Mouse (Mus musculus) hindbrain, embryonic 14.5 days (tissue): ENCODE data around the gene Slc1a3. TPM values are rescaled to one million over a fixed set of nuclear protein-coding genes. Genes with fewer than 3 reads are reported as not detected.
A peak's percentile ranks its signal among the peaks of the same experiment; 100 is the strongest.

Experiments used
- ATAC-seq: fragments of 200-750 bp; cut with Nextera tagmentation; 2 replicates; pipeline ENCODE4 v1.8.0; 2017; ENCODE audit warnings: moderate number of reproducible peaks, mild to moderate bottlenecking, moderate TSS enrichment, moderate library complexity; ENCODE audit not compliant: low FRiP score
- DNase-seq: peaks from one replicate; pipeline ENCODE4 v3.0.0-alpha.2; 2015; ENCODE audit warnings: low spot score
- H3K27ac ChIP-seq: fragments of 300-500 bp; sonication (generic); 2 replicates; pipeline ENCODE4 v1.5.1; 2014; ENCODE audit warnings: mild to moderate bottlenecking, moderate library complexity
- H3K27me3 ChIP-seq: fragments of 300-500 bp; sonication (generic); 2 replicates; pipeline ENCODE4 v1.6.1; 2014; ENCODE audit warnings: mild to moderate bottlenecking, low read length, mixed read lengths; ENCODE audit not compliant: control insufficient read depth, insufficient read depth
- H3K36me3 ChIP-seq: fragments of 300-500 bp; sonication (generic); replicated peaks from 2 replicates; pipeline ENCODE4 v1.6.1; 2014; ENCODE audit not compliant: control insufficient read depth, insufficient read depth
- H3K4me1 ChIP-seq: fragments of 300-500 bp; sonication (generic); replicated peaks from 2 replicates; pipeline ENCODE4 v1.6.1; 2014; ENCODE audit warnings: antibody characterized with exemption, low read length, mixed read lengths; ENCODE audit not compliant: control insufficient read depth, insufficient read depth
- H3K4me2 ChIP-seq: fragments of 300-500 bp; sonication (generic); replicated peaks from 2 replicates; pipeline ENCODE4 v1.6.1; 2014; ENCODE audit warnings: mild to moderate bottlenecking, moderate library complexity
- H3K4me3 ChIP-seq: fragments of 300-500 bp; sonication (generic); replicated peaks from 2 replicates; pipeline ENCODE4 v1.5.1; 2014; ENCODE audit warnings: mild to moderate bottlenecking, low read length
- H3K9ac ChIP-seq: fragments of 300-500 bp; sonication (generic); 2 replicates; pipeline ENCODE4 v1.6.1; 2014
- H3K9me3 ChIP-seq: fragments of 300-500 bp; sonication (generic); 2 replicates; pipeline ENCODE4 v1.6.1; 2016; ENCODE audit warnings: low read length; ENCODE audit not compliant: control insufficient read depth
- WGBS: fragments of 180-500 bp; shearing (Covaris S2); extraction: QIAGEN DNeasy Blood & Tissue Kit; methylation state at CpG from one replicate; pipeline ENCODE4 v1.1.7; 2014; 5-methylcytosine and 5-hydroxymethylcytosine counted together
- polyA plus RNA-seq: library from polyadenylated mRNA; unstranded; fragments of >200 nt; fragmentation: Nextera tagmentation; extraction: Ambion mirVana; gene quantifications from 2 replicates; pipeline ENCODE4 v1.2.1, GENCODE M21; 2014

Slc1a3 gene
- 242 and 264 TPM in 2 replicates for polyA plus RNA-seq

DNA sequence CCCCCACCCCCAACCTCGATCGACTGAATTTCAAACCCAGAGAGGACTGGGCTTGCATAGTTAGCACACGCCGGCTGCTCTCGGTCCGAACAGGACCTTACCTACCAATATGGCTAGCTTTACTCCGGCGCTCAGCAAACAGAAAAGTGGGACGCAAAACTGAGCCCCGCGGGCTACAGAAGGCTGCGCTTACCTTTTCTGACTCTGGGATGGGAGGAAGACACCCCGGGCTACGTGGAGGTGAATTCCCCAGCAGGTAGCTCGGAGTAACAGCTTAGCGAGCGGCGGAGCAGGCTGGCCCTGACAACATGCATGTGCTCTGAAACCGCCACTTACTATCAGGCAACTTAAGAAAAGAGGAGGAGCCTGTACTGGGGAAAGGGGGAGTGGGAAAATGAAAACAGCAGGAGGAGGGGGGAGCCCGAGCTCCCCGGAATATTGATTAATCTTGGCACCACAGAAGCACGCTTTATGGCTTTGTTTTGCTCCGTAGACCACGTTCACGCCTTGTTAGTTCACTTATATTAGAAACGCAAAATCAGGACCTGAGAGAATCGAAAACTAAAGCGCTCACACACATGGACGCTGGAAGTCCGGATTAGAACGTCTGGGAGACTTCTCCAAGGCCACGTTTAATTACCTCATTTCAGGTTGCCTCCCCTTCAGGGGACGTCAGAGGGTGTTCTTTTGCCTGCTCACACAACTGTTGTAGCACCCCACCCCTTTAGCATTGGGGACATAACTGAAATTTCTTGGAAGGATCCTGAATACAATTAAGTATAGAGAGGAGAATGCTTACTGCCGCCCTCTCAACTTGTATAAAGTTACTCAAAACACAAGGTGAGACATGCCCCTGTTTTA, at the start of gene Slc1a3:
Gene Slc1a3, minus strand, starts transcription at position 619 of the 861 bp plus-strand sequence.
- ATAC-seq (peak; percentile 86), DNase-seq (peak; percentile 56)
- no peaks in the 10 kb centered on the region for H3K36me3 ChIP-seq
- peak within 1 kb of the TSS; percentile 47 for H3K27ac ChIP-seq
- H3K9ac ChIP-seq = peak within 1 kb of the TSS; percentile 57
- H3K4me1 ChIP-seq = no peaks in the 10 kb centered on the region
- no peaks in the 10 kb centered on the region for H3K9me3 ChIP-seq
- under 1% methylated on average over 34 of the region's 34 CpGs for WGBS
- H3K27me3 ChIP-seq = 0 out of 2 replicates have a peak, but pooled peaks cover 5% of the 10 kb centered on the region
- H3K4me3 ChIP-seq = peak within 1 kb of the TSS; percentile 49
- H3K4me2 ChIP-seq = peak within 1 kb of the TSS; percentile 95

DNA sequence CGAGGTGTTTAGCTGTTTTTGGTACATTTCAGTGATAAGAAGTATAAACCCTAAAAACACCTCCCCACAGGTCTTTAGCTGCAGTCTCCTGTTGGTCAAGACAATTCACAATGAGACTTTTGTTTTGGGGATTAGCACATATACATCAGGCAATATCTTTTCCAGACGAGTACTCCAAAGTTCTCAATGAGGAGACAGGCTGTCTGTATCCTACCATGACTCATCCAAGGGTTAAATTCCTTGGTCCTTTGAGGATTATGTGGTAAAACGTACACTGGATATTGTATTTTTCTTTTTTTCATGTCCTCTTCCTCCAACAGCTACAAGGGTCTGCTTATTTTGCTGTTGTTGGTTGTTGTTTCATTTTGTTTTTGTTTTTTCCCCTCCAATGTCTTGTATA, 48.5 kb upstream of the Slc1a3 start:
- Histone ChIP-seq H3K4me3 (no peak overlapping the region), H3K27me3 (no peaks in the 10 kb centered on the region), H3K9ac (no peak overlapping the region), H3K9me3 (no peaks in the 10 kb centered on the region), H3K36me3 (no peaks in the 10 kb centered on the region), H3K27ac (no peak overlapping the region), H3K4me1 (no peaks in the 10 kb centered on the region), H3K4me2 (no peak overlapping the region)
- ATAC-seq = no peak
- WGBS = 79% methylated on average over 3 of the region's 3 CpGs
- no peak for DNase-seq

DNA sequence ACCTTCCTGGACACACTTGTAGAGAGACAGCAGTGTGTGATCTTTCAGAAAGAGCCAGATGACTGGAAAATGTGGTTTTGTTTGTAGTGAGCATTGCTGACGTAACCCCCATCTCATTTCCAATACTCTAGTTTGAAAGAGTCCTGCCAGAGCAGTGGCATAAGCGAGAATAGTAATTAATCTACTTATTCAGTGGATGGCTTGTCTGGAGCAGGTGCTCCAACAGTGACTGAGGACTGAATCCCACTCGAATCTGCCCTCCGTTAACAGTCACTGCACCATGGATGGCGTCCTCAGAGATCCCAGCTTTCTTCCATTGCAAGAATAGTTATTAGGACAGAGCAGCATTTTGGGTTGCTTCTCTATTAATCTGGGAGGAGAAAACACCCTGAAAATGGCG, 45.9 kb upstream of the Slc1a3 start:
- ATAC-seq (no peak), DNase-seq (no peak)
- no peak overlapping the region for H3K4me3 ChIP-seq
- H3K27ac ChIP-seq = no peak overlapping the region
- no peak overlapping the region for H3K4me2 ChIP-seq
- WGBS = 62% methylated on average over 6 of the region's 6 CpGs
- H3K27me3 ChIP-seq = no peaks in the 10 kb centered on the region
- H3K36me3 ChIP-seq = no peaks in the 10 kb centered on the region
- no peaks in the 10 kb centered on the region for H3K9me3 ChIP-seq
- H3K4me1 ChIP-seq = no peaks in the 10 kb centered on the region
- no peak overlapping the region for H3K9ac ChIP-seq

DNA sequence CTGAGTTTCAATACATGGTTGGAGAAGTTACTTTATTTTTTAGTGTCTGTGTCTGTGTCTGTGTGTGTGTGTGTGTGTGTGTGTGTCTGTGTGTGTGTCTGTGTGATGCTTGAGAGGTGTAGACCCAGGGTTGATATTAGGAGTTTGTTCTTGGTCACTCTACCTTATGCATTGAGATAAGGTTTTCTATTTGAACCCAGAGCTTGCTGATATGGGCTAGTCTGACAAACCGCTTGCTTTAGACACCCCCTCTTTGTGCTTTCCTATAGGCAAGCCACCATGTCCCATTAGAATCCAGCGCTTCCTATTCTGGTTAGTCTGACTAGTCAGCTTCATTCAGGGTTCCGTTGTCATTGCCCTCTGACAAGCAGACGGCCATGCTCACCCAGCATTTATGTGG, 39.2 kb upstream of the Slc1a3 start:
- Histone ChIP-seq H3K4me1 (no peaks in the 10 kb centered on the region), H3K4me2 (no peak overlapping the region), H3K4me3 (no peak overlapping the region), H3K9ac (no peak overlapping the region), H3K27ac (no peak overlapping the region), H3K27me3 (no peaks in the 10 kb centered on the region), H3K9me3 (no peaks in the 10 kb centered on the region), H3K36me3 (no peaks in the 10 kb centered on the region)
- 89% methylated on average over 4 of the region's 4 CpGs for WGBS
- DNase-seq (no peak), ATAC-seq (no peak)

DNA sequence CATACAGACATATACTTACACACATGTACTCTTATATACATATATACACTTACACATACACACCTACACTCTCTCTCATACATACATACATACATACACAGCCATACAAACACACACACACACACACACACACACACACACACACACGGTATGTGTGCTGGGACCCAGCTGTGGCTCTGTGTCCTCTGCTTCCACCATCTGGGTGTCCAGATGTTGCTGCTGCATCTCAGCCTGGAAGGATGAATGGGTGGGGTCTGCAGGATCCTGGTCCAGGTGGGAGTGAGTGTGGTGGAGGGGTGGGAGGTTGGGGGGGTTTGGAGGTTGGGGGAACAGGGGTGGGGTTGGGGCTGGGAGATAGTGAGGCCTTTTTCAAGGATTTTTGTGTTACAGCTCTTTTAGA, 38.2 kb upstream of the Slc1a3 start:
- no peak overlapping the region for H3K4me2 ChIP-seq
- no peaks in the 10 kb centered on the region for H3K36me3 ChIP-seq
- 68% methylated on average over 1 of the region's 1 CpGs for WGBS
- DNase-seq (no peak), ATAC-seq (no peak)
- H3K9ac ChIP-seq = no peak overlapping the region
- H3K4me1 ChIP-seq = no peaks in the 10 kb centered on the region
- no peak overlapping the region for H3K27ac ChIP-seq
- H3K4me3 ChIP-seq = no peak overlapping the region
- no peaks in the 10 kb centered on the region for H3K9me3 ChIP-seq
- no peaks in the 10 kb centered on the region for H3K27me3 ChIP-seq

DNA sequence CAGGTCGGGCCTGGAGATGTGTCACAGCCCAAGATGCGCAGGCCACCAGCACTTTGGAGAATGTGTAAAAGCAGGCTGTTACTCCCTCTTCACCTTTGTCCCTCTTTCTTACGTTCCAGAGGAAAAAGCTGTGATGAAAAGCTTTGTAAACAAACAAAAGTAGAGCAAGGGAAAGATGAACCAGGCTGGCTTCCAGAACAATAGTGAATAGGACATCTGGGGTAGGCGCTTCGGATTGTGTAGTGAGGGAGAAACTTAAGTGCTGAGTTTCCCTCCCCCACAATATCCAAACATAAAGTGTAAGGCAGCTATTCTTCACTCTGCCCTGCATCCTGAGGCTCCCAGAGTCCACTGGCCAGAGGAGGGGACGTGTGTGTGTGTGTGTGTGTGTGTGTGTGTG, 31.0 kb upstream of the Slc1a3 start:
- ATAC-seq (no peak), DNase-seq (no peak)
- Histone ChIP-seq H3K9me3 (no peaks in the 10 kb centered on the region), H3K4me2 (no peak overlapping the region), H3K27me3 (no peaks in the 10 kb centered on the region), H3K36me3 (no peaks in the 10 kb centered on the region), H3K27ac (no peak overlapping the region), H3K9ac (no peak overlapping the region), H3K4me3 (no peak overlapping the region), H3K4me1 (no peaks in the 10 kb centered on the region)
- 41% methylated on average over 6 of the region's 6 CpGs for WGBS

DNA sequence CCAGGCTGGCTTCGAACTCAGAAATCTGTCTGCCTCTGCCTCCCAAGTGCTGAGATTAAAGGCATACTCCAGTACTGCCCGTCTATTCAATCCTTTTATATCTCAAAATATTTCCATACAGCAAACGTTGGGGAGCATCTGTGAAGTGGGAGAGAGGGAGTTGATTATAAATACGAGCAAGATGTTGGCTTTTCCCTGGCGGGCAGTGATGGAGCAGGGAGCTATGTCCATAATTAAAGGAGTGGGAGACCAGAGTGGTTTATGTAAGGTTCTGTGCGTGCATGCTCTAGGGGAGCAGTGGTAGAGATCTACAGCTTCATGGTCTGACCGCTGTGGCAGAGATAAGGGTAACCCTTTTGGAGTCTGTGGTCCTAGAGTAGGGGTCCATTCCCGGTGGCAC, 30.2 kb upstream of the Slc1a3 start:
- ATAC-seq (no peak), DNase-seq (no peak)
- WGBS = 95% methylated on average over 8 of the region's 8 CpGs
- Histone ChIP-seq H3K27ac (no peak overlapping the region), H3K4me1 (no peaks in the 10 kb centered on the region), H3K4me2 (no peak overlapping the region), H3K4me3 (no peak overlapping the region), H3K9me3 (no peaks in the 10 kb centered on the region), H3K36me3 (no peaks in the 10 kb centered on the region), H3K9ac (no peak overlapping the region), H3K27me3 (no peaks in the 10 kb centered on the region)

DNA sequence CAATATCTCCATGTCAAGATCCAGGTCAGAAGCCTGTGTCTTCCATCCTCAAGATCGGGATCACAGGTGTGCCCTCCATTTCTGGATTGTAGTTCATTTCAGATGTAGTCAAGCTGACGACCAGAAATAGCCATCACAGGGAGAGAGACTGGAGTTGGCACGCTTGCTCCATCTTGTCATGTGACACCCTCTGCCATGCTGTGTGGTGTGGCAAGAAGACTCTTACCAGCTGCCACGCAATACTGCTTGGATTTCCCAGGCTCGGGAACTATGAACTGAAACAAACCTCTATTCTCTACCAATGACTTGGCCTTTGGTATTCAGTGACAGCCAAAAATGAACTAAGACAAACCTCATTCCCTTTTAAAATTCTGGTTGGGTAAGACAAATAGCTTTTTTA, 27.6 kb upstream of the Slc1a3 start:
- Histone ChIP-seq H3K36me3 (no peaks in the 10 kb centered on the region), H3K4me1 (0 out of 2 replicates have a peak, but pooled peaks cover 3% of the 10 kb centered on the region), H3K4me3 (no peak overlapping the region), H3K4me2 (no peak overlapping the region), H3K9ac (no peak overlapping the region), H3K27me3 (no peaks in the 10 kb centered on the region), H3K9me3 (no peaks in the 10 kb centered on the region), H3K27ac (no peak overlapping the region)
- 80% methylated on average over 5 of the region's 5 CpGs for WGBS
- DNase-seq (no peak), ATAC-seq (no peak)

DNA sequence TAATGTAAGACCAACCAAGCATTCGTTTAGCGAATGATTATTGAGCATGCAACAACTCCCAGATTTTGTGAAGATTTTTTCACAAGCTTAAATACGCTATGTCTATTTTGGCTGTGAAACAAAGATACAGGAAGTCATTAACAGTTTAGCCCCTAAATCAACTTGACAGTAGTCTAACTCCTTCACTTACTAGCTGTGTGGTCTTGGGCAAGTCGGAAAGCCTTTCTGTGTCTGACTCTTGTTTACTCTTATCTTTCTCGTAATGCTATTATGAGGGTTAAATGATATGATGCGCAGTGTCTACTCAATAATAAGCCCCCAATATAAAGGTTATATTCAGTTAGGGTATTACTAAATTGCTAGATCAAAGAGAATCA, 23.8 kb upstream of the Slc1a3 start:
- Histone ChIP-seq H3K27me3 (no peaks in the 10 kb centered on the region), H3K4me3 (no peak overlapping the region), H3K36me3 (no peaks in the 10 kb centered on the region), H3K9ac (no peak overlapping the region), H3K9me3 (no peaks in the 10 kb centered on the region), H3K4me1 (0 out of 2 replicates have a peak, but pooled peaks cover 3% of the 10 kb centered on the region), H3K27ac (no peak overlapping the region), H3K4me2 (no peak overlapping the region)
- DNase-seq = no peak
- ATAC-seq = no peak
- WGBS = 80% methylated on average over 6 of the region's 6 CpGs
